Mouse (Mus musculus): ENCODE results near the gene Aldh9a1. TPM values are rescaled to one million over a fixed set of nuclear protein-coding genes. Genes with fewer than 3 reads are reported as not detected.
A peak's percentile ranks its signal among the peaks of the same experiment; 100 is the strongest.

Aldh9a1 gene
- total RNA-seq, 2 experiments from 2014 or later = 32.4 to 37.0 TPM

DNA sequence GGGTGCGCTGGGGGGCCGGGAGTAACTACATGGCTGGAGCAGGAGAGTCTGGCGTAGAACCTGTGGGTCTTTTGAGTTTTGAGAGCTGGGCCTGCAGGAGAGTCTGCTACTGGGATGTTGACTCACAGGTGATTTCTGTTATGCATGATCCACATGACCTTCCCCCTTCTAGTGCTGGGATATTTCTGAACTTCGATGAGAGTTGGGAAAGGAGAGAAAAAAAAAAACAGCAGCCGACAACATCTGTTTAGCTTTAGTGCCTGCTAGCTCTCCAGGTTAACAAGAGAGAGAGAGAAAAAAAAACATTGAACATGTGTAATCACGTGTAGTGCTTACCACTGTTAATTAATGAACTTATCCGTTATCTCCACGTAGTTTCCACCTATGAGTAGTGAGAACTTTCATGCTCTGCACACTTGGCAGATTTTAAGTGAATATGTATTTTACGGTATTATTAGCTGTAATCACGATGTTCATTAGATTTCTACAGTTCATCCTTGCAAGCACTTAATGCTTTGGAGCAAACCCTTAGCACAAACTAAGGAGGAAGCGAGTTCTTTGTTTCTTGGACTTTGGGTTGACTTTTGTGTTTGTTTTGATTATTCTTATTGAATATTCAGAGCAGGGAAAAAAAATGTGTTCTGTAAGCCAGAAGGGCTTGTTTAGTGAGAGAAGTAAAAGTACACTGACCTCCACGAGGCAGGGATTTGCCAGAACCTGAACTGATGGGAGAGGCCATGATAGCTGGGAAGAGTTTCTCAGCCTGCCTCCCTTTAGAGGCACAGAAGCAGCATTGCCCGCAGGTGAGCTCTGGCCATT, 1.0 kb downstream of the Aldh9a1 start:
- no peak for DNase-seq

- DNase-seq = no peak
These were observed 2.6 kb downstream of the Aldh9a1 start for GRCm38 (mm10) chr1:167352403-167352802.

DNA sequence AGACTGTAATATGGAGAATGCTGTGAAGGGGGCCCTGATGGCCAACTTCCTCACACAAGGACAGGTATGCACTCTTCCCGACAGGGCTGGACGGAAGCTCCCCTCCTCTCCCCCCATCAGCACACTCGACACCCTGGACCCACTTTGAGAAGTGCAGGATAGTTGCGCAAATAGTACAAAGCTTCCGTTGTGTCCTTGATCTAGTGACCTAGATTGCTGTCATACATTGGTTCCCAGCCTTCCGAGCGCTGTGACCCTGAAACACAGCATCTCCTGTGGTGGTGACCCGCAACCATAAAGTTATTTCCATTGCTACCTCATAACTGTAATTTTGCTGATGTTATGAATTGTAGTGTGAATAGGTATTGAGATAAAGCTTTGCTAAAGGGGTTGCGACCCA, 7.6 kb downstream of the Aldh9a1 start:
- no peak for DNase-seq

DNA sequence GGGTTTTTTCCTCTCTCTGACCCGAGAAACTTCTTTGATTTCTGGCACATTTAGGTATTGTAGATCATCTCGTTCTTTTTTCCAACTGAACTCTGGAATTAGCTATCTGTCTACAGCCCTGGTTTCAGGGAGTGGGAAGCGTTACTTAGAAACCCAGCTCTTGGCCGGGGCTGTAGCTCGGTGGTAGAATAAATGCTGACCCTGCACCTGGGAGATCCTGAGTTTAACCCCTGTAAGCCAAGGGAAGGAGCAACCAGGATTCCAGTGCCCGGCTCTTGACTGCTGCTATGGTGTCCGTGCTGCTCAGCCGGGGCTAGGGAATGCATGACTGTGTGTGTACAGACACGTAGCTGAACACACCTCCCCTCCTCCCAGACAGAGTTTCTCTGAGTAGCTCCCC, 8.9 kb downstream of the Aldh9a1 start:
- no peak for DNase-seq

GRCm38 (mm10) chr1:167360268-167360667, 10.5 kb downstream of the Aldh9a1 start:
- DNase-seq = no peak

GRCm38 (mm10) chr1:167362819-167363218, 13.0 kb downstream of the Aldh9a1 start:
- DNase-seq = no peak

GRCm38 (mm10) chr1:167363322-167363721, 13.5 kb downstream of the Aldh9a1 start:
- DNase-seq = no peak

DNA sequence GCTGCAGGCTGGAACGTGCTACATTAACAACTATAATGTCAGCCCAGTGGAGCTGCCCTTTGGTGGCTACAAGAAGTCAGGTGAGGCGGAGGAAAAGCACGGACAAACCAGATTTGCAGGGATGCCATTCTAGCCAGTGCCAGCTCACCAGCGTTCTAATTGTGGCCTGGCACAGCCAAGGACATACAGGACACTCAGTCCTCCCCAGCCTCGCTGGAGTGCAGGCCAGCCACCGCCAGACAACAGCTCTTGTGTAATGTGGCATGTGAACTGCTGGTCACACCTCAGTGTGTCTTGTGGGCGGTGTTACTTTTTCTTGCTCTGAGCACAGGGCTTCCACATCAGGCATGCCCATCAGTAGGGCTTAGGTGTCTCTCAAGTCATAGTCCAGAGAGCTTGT, 16.0 kb downstream of the Aldh9a1 start:
- peak; percentile 55 for DNase-seq

GRCm38 (mm10) chr1:167366621-167367020, 16.8 kb downstream of the Aldh9a1 start:
- no peak for DNase-seq

GRCm38 (mm10) chr1:167368018-167368417, 18.2 kb downstream of the Aldh9a1 start:
- DNase-seq = no peak

- no peak for DNase-seq
These were observed 18.7 kb downstream of the Aldh9a1 start for GRCm38 (mm10) chr1:167368513-167368912.

- peak; percentile 91 for DNase-seq
These were observed 20.1 kb downstream of the Aldh9a1 start for GRCm38 (mm10) chr1:167369905-167370304.

- no peak for DNase-seq
These were observed 22.9 kb downstream of the Aldh9a1 start for GRCm38 (mm10) chr1:167372739-167373138.

DNA sequence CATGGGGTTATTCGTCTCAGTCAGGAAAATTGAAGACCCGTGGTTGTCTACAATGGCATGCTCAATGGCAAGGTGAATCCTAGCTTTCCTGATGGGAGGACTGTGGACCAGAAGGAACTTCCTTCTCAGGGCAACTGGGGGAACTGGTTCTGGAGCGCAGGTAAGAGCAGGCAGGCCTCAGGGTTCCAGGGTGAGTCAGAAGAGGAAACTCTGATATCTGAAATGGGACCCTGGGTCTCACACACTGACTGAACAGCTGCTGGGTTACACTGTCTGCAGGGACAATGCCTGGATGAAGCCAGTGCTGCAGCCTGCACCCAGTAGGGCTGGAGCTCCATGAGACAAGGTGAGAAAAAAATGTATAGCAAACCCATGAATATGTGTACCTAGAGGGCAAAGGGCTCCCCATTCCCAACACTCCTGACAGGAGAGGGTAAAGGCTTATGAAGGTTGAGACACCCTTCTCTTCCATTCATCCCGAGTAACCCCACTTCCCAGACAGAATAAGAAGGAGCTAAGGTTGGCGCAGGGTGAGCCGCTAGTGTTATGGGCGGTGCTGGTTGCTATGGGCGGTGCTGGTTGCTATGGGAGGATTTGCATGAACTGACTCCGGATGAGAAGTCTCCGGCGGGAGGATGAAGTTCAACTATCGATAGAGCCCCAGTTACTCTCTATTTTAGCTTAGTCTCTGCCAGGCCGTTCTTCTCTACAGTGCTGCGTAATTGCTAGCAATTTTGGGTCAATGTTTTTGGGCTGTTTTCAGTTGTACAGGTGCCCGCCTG, 24.4 kb downstream of the Aldh9a1 start:
- peak; percentile 50 for DNase-seq

DNA sequence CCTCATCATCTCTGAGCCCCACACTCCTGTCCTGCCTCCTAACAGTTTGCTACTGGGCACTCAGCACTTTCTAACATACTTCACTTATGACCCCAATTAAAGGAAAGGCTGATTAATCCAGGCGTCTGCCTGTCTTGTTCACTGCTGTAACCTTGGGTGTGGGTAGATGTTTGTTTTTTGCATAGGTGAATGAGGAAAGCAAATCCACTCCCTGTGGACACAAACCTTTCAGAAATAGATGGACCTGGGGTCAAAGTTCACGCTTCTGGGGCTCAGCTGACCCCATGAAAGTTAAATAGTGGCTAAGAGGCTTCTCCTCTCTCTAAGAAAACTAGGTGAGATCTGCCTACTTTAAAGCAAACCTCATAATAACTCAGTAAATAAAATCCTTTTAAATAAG, 25.2 kb downstream of the Aldh9a1 start:
- DNase-seq = no peak

GRCm38 (mm10) chr1:167378019-167378418, 28.2 kb downstream of the Aldh9a1 start:
- no peak for DNase-seq

GRCm38 (mm10) chr1:167379751-167380150, 30.0 kb downstream of the Aldh9a1 start:
- no peak for DNase-seq

DNA sequence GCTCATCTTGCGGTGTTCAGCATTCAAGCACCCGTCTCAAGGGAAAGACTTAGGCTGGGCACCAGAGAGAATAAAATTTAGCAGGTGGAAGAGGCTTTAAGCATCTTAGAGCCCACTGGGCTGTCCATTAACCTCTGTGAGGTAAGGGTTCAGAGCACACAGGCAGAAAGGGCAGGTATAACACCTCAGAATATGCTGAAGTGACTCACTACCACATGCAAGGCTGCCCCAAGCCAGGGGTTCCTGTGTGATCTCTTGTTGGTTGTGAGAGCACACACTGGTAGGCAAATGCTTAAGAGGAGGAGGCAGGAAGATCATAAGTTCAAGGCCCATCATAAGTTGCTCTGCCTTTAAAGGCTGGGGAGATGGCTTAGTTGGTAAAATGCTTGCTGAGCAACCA, 30.4 kb downstream of the Aldh9a1 start:
- DNase-seq = no peak

GRCm38 (mm10) chr1:167381050-167382015, 31.5 kb downstream of the Aldh9a1 start:
- no peak for DNase-seq

DNA sequence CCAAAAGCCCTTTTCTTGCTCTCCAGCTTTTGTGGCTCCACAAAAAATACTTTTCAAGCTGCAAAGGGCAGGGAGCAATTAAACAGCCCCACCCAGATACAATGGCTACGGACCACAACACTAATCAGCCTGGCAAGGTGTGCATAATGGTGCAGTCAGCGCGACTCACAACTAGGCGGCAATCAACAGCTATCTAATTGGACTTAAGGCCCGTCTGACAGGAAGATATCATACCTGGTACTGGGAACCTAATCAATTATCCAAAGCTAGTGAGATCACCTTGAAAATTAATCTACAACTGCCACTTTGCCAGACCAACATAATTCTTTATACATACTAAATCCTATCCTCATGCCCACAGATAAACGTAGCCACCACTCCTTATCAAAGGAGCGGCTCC, 32.5 kb downstream of the Aldh9a1 start:
- no peak for DNase-seq

GRCm38 (mm10) chr1:167382763-167383162, 33.0 kb downstream of the Aldh9a1 start:
- no peak for DNase-seq

DNA sequence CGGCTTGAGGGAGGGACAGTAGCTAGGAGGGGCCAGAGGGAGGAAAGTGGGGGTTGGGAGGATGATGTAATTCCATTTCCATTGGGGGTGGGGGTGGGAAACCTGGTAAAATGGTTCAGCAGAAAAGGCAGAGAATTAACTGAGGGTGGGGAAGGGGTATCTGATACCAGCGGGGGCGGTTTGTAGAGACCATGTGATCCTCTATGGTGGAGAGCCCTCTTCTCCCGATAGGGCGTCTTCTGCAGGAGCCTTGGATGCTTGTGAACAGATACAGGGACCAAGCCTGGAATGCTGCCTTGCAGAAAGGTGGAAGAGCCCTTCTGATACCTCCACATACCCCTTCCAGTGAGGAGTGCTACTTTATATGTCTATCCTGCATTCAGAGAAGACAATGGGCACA, 33.4 kb downstream of the Aldh9a1 start:
- DNase-seq = no peak

- no peak for DNase-seq
These were observed 34.4 kb downstream of the Aldh9a1 start for GRCm38 (mm10) chr1:167384156-167384555.
